Comparison of ENCODE assay signal across 13 mouse cellular contexts in genomic region chr5:34865367-34865766, GRCm38 (mm10).
"Had no signal": no experiment of that assay in that cellular context is flagged by ENCODE, and none has a peak within 500 bp of the region (broad histone marks: within the 10 kb centered on the region; RNA-seq: fewer than 3 reads in every experiment).

No protein-coding gene starts in this region.

- H3K4me3 ChIP-seq: intestine, embryonic 15.5 days; layer of hippocampus, adult 2 months; midbrain, embryonic 15.5 days; neural tube, embryonic 13.5 days had no signal

- H3K27me3 ChIP-seq: intestine, embryonic 15.5 days; midbrain, embryonic 15.5 days; neural tube, embryonic 13.5 days had no signal

- DNase-seq: kidney, adult 18-20 months; kidney, postnatal 10 days; kidney, postnatal 4 days; left cerebral cortex, postnatal 4 days; lung, adult 2 months; lung, postnatal 10 days; right cerebral cortex, postnatal 14 days; thymus, postnatal 4 days had no signal

- H3K4me2 ChIP-seq: intestine, embryonic 15.5 days; midbrain, embryonic 11.5 days; midbrain, embryonic 15.5 days; neural tube, embryonic 13.5 days had no signal

- H3K9me3 ChIP-seq: intestine, embryonic 15.5 days; midbrain, embryonic 15.5 days; neural tube, embryonic 13.5 days had no signal

- H3K27ac ChIP-seq: intestine, embryonic 15.5 days; layer of hippocampus, adult 2 months; midbrain, embryonic 15.5 days; neural tube, embryonic 13.5 days had no signal

- ATAC-seq: intestine, embryonic 15.5 days; midbrain, embryonic 15.5 days had no signal

- H3K9ac ChIP-seq: intestine, embryonic 15.5 days; midbrain, embryonic 15.5 days; neural tube, embryonic 13.5 days had no signal

- H3K4me1 ChIP-seq: intestine, embryonic 15.5 days; midbrain, embryonic 15.5 days; neural tube, embryonic 13.5 days had no signal
